Mouse (Mus musculus): Measurements from ENCODE around the gene Scgb1b17. TPM values are rescaled to one million over a fixed set of nuclear protein-coding genes. Genes with fewer than 3 reads are reported as not detected.

The Scgb1b17 gene
- not detected for polyA plus RNA-seq (2017; shearing (Covaris generic))

GRCm38 (mm10) chr7:33063149-33063548 is at the start of gene Scgb1b17:
TSS of gene Scgb1b17 (plus strand) at chr7:33063449.

DNA sequence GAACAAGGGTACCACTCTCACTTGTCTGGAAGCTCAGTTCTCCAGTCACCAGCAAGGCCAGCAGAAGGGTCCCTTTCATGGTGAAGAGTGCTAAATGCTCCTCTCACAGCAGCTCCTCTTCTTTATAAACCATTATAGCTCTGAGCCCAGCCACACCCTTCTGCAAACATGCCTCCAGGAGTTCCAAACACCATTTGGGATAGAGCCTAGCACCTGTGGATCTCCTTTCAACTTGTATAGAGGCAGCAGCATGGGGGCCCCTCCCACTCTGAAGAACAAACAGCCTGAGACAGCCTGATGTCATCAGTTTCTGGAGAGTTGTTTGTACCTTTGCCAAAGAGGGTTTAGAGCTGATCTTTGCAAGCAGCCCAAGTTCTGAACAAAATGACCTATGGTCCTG is 6.8 kb upstream of the Scgb1b17 start, which contains the start of gene Scgb2b17:
TSS of gene Scgb2b17 (minus strand) at position 101 of the 400 bp plus-strand sequence.

Other genes with a start within 250 kb of the Scgb1b17 start
- not detected for gene Scgb2b15, start 233.8 kb upstream of the Scgb1b17 start, polyA plus RNA-seq (2017; shearing (Covaris generic))
- gene Scgb1b15, start 226.9 kb upstream of the Scgb1b17 start, polyA plus RNA-seq (2017; shearing (Covaris generic)) = not detected
- gene Scgb2b17, start 6.9 kb upstream of the Scgb1b17 start, polyA plus RNA-seq (2017; shearing (Covaris generic)) = not detected
- not detected for gene Scgb2b18, start 110.4 kb downstream of the Scgb1b17 start, polyA plus RNA-seq (2017; shearing (Covaris generic))
- gene Scgb1b18, start 122.1 kb downstream of the Scgb1b17 start, polyA plus RNA-seq (2017; shearing (Covaris generic)) = not detected
- gene Scgb2b19, start 216.9 kb downstream of the Scgb1b17 start, polyA plus RNA-seq (2017; shearing (Covaris generic)) = not detected
- gene Scgb1b19, start 223.8 kb downstream of the Scgb1b17 start, polyA plus RNA-seq (2017; shearing (Covaris generic)) = not detected

Measured in effector memory CD4-positive, alpha-beta T cell, adult 7 months (primary cell).